Mouse (Mus musculus) ES-Bruce4 (cell line): ENCODE measurements at regions not wholly inside any gene's neighbourhood (a gene's known extent, or its start where the extent isn't known, plus 50 kb on each side); places are given as distances from the start of the nearest gene placed in this dataset.

ENCODE experiments used
- H3K27ac ChIP-seq: 2 replicates; pipeline ENCODE4 v1.5.1; 2012; ENCODE audit warnings: low read length, inconsistent platforms; ENCODE audit not compliant: insufficient read depth
- H3K27me3 ChIP-seq: 2 replicates; pipeline ENCODE4 v1.6.1; 2012; ENCODE audit warnings: mild to moderate bottlenecking, low read length, inconsistent platforms; ENCODE audit not compliant: control insufficient read depth, poor library complexity, insufficient read depth, severe bottlenecking
- H3K36me3 ChIP-seq: 2 replicates; pipeline ENCODE4 v1.6.1; 2012; ENCODE audit warnings: inconsistent platforms, mild to moderate bottlenecking, low read length, moderate library complexity; ENCODE audit not compliant: control insufficient read depth, poor library complexity, insufficient read depth, severe bottlenecking
- H3K4me1 ChIP-seq: one replicate; pipeline ENCODE4 v1.8.1; 2011; ENCODE audit warnings: low read length; ENCODE audit not compliant: control insufficient read depth, insufficient read depth
- H3K4me3 ChIP-seq: 2 replicates; pipeline ENCODE4 v1.5.1; 2011; ENCODE audit warnings: low read depth, mild to moderate bottlenecking, low read length
- H3K9ac ChIP-seq: 2 replicates; pipeline ENCODE4 v1.6.1; 2012; ENCODE audit warnings: low read depth, mild to moderate bottlenecking, inconsistent platforms; ENCODE audit not compliant: poor library complexity, severe bottlenecking
- H3K9me3 ChIP-seq: replicated peaks from 2 replicates; pipeline ENCODE4 v1.6.1; 2012; ENCODE audit warnings: mild to moderate bottlenecking, low read length, inconsistent platforms; ENCODE audit not compliant: control insufficient read depth, poor library complexity, insufficient read depth, severe bottlenecking
- CTCF ChIP-seq: IDR thresholded peaks from one replicate; pipeline ENCODE4 v1.8.1; 2011; ENCODE audit warnings: low read depth, low read length
- EP300 ChIP-seq: IDR thresholded peaks from 2 replicates; pipeline ENCODE4 v1.6.1; 2011; ENCODE audit warnings: low read depth, low read length; ENCODE audit not compliant: insufficient read depth
- POLR2A ChIP-seq: IDR thresholded peaks from one replicate; pipeline ENCODE4 v1.8.1; 2011; ENCODE audit warnings: low read length; ENCODE audit not compliant: insufficient read depth

GRCm38 (mm10) chr9:14215171-14215782 is 59.6 kb upstream of the Sesn3 start:
- Histone ChIP-seq H3K27me3 (no peaks in the 10 kb centered on the region), H3K9me3 (no peaks in the 10 kb centered on the region), H3K4me1 (no peaks in the 10 kb centered on the region), H3K36me3 (no peaks in the 10 kb centered on the region), H3K27ac (no peak overlapping the region), H3K4me3 (no peak overlapping the region), H3K9ac (no peak overlapping the region)
- TF ChIP-seq CTCF (no peak), EP300 (no peak), POLR2A (no peak)

- Histone ChIP-seq H3K27ac (no peak overlapping the region), H3K27me3 (no peaks in the 10 kb centered on the region), H3K9ac (no peak overlapping the region), H3K9me3 (no peaks in the 10 kb centered on the region), H3K4me1 (no peaks in the 10 kb centered on the region), H3K4me3 (no peak overlapping the region), H3K36me3 (no peaks in the 10 kb centered on the region)
- TF ChIP-seq EP300 (no peak), CTCF (no peak), POLR2A (no peak)
Measured at GRCm38 (mm10) chr9:14215961-14216360, 58.9 kb upstream of the Sesn3 start.

GRCm38 (mm10) chr9:14222936-14223335 is 51.9 kb upstream of the Sesn3 start:
- H3K36me3 ChIP-seq: no peaks in the 10 kb centered on the region
- no peak overlapping the region for H3K4me3 ChIP-seq
- no peaks in the 10 kb centered on the region for H3K9me3 ChIP-seq
- no peaks in the 10 kb centered on the region for H3K4me1 ChIP-seq
- H3K27ac ChIP-seq: no peak overlapping the region
- no peak overlapping the region for H3K9ac ChIP-seq
- no peaks in the 10 kb centered on the region for H3K27me3 ChIP-seq
- TF ChIP-seq POLR2A (no peak), EP300 (no peak), CTCF (no peak)
